Mouse (Mus musculus): ENCODE measurements at regions not wholly inside any gene's neighbourhood (a gene's known extent, or its start where the extent isn't known, plus 50 kb on each side); places are given as distances from the start of the nearest gene placed in this dataset.

DNA sequence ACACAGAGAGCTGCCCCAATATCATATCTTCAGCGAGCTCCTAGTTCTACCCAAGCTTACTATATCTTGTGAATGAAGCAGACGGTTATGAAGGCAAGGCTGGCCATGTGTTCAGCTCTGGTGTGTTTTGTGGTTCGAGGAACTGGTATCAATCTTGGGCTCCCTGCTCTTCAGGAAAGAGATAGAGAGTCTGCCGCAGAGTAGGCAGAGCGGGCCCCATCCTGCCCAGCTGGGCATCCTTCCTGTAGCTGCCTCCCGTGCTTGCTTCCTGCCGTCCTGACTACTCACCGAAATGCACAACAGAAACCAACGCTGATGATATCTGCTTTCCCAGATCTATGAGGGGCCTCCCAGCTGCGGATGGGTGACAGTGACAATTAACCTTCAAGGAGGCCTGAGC is 60.3 kb downstream of the Snrpe start:
- ATAC-seq (ENCODE audit: insufficient number of reproducible peaks, insufficient read depth, low FRiP score, low TSS enrichment), result no peak
- Histone ChIP-seq H3K36me3 (no peaks in the 10 kb centered on the region), H3K4me1 (no peaks in the 10 kb centered on the region), H3K9ac (no peak overlapping the region), H3K4me3 (no peak overlapping the region), H3K9me3 (no peaks in the 10 kb centered on the region), H3K27ac (0 out of 2 replicates have a peak overlapping the region, but pooled peaks have one; percentile 20), H3K27me3 (no peaks in the 10 kb centered on the region), H3K4me2 (replicated peaks) (no peak overlapping the region)
- WGBS, result 78% methylated on average over 10 of the region's 10 CpGs

DNA sequence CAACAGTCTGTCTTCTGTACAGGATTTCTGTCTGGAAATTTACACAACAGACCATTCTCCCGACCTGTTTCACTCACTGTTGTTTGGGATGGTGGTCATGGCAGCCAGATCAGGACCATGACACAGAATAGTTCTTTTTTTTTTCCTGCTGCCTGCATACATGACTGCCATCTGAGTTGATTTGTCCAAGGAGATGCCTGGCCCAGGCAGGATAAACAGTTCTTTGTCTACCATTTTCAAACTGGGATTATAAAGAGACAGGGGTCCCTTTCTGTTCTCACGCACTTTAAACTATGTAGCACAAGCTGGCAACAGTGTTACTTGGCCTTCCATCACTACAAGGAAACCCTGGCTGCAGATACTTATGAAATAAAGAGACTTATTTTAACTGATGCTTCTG is 61.1 kb downstream of the Snrpe start:
- ATAC-seq (ENCODE audit: insufficient number of reproducible peaks, insufficient read depth, low FRiP score, low TSS enrichment), result no peak
- Histone ChIP-seq H3K27me3 (no peaks in the 10 kb centered on the region), H3K4me3 (no peak overlapping the region), H3K36me3 (no peaks in the 10 kb centered on the region), H3K4me1 (no peaks in the 10 kb centered on the region), H3K9ac (no peak overlapping the region), H3K27ac (no peak overlapping the region), H3K9me3 (no peaks in the 10 kb centered on the region), H3K4me2 (replicated peaks) (no peak overlapping the region)
- 43% methylated on average over 2 of the region's 2 CpGs for WGBS

DNA sequence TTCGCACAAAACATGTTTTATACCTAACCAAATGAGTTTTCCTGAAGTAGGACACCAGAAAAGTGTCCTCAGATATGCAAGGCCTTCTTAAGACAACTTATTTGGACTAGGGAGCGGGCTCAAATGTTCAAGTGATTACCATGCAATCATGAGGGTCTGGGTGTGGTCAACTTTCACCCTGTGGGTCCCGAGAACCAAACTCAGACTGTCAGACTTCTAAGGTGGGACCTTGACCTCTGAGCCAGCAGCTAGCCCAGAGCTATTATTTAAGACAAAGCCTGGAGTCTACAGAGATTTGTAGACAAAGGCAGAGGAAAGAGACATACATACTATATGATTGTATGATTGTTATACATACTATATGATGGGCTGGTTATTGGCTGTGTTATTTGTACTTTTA is 62.5 kb downstream of the Snrpe start:
- Histone ChIP-seq H3K9ac (no peak overlapping the region), H3K4me1 (no peaks in the 10 kb centered on the region), H3K9me3 (no peaks in the 10 kb centered on the region), H3K4me2 (replicated peaks) (no peak overlapping the region), H3K27me3 (no peaks in the 10 kb centered on the region), H3K27ac (no peak overlapping the region), H3K36me3 (no peaks in the 10 kb centered on the region), H3K4me3 (no peak overlapping the region)
- no peak for ATAC-seq (ENCODE audit: insufficient number of reproducible peaks, insufficient read depth, low FRiP score, low TSS enrichment)
- 71% methylated on average over 3 of the region's 3 CpGs for WGBS

DNA sequence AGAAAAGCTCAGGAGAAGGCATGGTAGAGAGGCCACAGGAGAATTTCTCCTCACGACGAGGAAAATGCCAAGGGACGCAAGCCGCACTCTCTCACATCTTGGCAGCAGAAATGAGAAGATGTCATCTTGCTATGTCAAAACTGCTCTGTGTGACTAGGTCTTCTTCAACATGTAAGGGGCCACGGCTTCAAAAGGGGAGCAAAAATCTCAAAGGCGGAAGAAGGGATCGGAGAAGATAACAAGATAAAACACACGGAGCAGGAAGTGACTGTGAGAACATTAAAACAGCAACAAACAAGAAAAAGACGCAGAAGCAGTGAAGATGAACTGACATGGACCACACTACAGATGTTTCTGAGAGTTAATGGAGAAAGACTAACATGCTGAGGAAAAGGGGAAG is 65.1 kb downstream of the Snrpe start:
- no peak for ATAC-seq (ENCODE audit: insufficient number of reproducible peaks, insufficient read depth, low FRiP score, low TSS enrichment)
- no peaks in the 10 kb centered on the region for H3K27me3 ChIP-seq
- no peak overlapping the region for H3K4me3 ChIP-seq
- no peaks in the 10 kb centered on the region for H3K4me1 ChIP-seq
- no peaks in the 10 kb centered on the region for H3K36me3 ChIP-seq
- WGBS, result 89% methylated on average over 9 of the region's 9 CpGs
- no peaks in the 10 kb centered on the region for H3K9me3 ChIP-seq
- H3K27ac ChIP-seq, result no peak overlapping the region
- H3K4me2 ChIP-seq (replicated peaks), result no peak overlapping the region
- no peak overlapping the region for H3K9ac ChIP-seq

DNA sequence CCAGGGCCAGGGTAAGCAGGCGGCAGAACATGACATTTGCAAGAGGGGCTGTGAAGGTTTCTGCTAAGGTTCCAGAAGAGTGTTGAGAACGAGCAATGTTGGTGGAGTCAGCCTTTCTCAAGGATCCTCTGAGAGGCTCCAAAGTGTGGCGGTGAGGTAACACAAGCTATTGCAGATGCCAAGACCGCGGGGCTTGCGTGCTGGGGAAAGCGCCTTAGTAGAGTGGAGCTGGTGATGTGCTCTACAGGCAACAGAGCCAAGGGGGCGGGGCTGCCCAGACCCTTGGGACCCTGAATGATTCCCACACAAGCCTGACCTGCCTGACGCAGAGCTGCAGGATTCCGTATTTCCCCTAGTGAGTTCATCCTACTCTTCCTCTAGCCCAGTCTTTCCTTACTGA is 66.3 kb downstream of the Snrpe start:
- no peak overlapping the region for H3K4me3 ChIP-seq
- no peak overlapping the region for H3K4me2 ChIP-seq (replicated peaks)
- no peaks in the 10 kb centered on the region for H3K4me1 ChIP-seq
- no peaks in the 10 kb centered on the region for H3K27me3 ChIP-seq
- 80% methylated on average over 10 of the region's 10 CpGs for WGBS
- ATAC-seq (ENCODE audit: insufficient number of reproducible peaks, insufficient read depth, low FRiP score, low TSS enrichment), result no peak
- no peaks in the 10 kb centered on the region for H3K36me3 ChIP-seq
- H3K27ac ChIP-seq, result no peak overlapping the region
- no peaks in the 10 kb centered on the region for H3K9me3 ChIP-seq
- H3K9ac ChIP-seq, result no peak overlapping the region

DNA sequence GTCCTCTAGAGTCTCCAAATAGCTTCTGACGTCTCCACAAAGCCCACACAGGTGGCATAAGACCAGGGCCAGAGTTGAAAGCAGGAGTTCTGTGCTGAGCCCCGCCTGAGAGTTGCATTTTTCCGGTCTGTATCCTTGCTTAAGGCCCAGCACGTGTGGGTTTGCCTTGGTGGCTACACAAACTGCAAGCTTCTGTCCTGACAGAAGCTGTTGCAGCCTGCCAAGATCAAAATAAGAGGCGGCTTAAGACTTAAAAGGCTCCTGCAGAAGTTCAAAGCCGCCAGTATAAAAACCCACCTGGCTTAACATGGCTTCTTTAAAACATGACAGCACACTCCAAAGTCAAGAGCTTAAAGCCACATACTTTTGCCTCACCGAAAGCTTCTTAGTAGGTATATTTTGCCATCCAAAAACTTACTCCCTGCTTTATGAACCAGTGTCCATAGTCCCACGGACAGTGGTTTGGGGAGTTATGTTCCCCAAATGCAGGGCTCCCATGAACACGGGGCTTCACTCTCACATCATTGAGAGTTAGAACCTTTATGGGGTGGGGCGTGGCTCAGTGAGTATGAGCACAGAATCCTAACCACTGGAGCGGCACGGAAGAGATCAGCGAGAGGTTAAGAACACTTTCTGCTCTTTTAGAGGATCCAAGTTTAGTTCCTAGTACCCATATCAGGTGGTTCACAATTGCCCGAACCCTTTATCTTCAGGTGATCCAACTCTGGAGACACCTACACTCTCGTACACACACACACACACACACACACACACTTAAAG is 67.9 kb downstream of the Snrpe start:
- Histone ChIP-seq H3K27ac (no peak overlapping the region), H3K27me3 (no peaks in the 10 kb centered on the region), H3K4me2 (replicated peaks) (no peak overlapping the region), H3K9ac (no peak overlapping the region), H3K4me3 (no peak overlapping the region), H3K36me3 (no peaks in the 10 kb centered on the region), H3K9me3 (no peaks in the 10 kb centered on the region), H3K4me1 (no peaks in the 10 kb centered on the region)
- WGBS, result 75% methylated on average over 15 of the region's 15 CpGs
- no peak for ATAC-seq (ENCODE audit: insufficient number of reproducible peaks, insufficient read depth, low FRiP score, low TSS enrichment)

DNA sequence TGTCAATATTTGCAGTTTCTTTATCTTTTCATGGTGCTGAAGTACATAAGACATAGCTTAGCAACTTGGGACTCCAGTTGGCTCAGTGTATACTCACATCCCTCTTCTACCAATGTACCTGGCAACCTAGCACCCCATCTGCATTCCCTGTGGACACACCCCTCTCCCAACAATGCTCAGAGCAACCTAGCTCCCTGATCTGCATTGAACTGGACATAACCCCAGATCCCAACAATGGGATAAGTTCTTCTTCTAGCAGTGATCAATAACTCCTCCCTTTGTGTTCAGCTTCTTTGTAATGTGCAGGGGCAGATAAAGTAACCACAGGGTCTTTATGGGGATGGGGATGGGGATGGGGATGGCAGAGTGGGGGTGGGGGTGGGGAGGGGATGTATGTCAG is 79.4 kb downstream of the Snrpe start:
- no peak for ATAC-seq (ENCODE audit: insufficient number of reproducible peaks, insufficient read depth, low FRiP score, low TSS enrichment)
- H3K9ac ChIP-seq, result no peak overlapping the region
- no peak overlapping the region for H3K4me2 ChIP-seq (replicated peaks)
- no peaks in the 10 kb centered on the region for H3K27me3 ChIP-seq
- no peak overlapping the region for H3K27ac ChIP-seq
- H3K36me3 ChIP-seq, result no peaks in the 10 kb centered on the region
- no peak overlapping the region for H3K4me3 ChIP-seq
- no peaks in the 10 kb centered on the region for H3K4me1 ChIP-seq
- no peaks in the 10 kb centered on the region for H3K9me3 ChIP-seq

DNA sequence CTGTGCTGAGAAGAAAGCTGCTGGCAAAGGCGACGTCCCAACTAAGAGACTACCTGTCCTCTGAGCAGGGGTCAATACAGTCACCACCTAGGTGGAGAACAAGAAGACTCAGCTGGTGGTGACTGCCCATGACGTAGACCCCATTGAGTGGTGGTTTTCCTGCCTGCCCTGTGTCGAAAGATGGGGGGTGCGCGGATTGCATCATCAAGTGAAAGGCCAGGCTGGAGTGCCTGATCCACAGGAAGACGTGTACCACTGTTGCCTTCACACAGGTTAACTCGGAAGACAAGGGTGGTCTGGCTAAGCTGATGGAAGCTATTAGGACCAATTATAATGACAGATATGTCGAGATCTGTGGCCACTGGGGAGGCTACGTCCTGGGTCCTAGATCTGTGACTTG is 80.3 kb downstream of the Snrpe start:
- Histone ChIP-seq H3K9me3 (no peaks in the 10 kb centered on the region), H3K4me3 (no peak overlapping the region), H3K36me3 (no peaks in the 10 kb centered on the region), H3K27ac (no peak overlapping the region), H3K9ac (no peak overlapping the region), H3K4me2 (replicated peaks) (no peak overlapping the region), H3K4me1 (no peaks in the 10 kb centered on the region), H3K27me3 (no peaks in the 10 kb centered on the region)
- WGBS, result 75% methylated on average over 10 of the region's 10 CpGs
- no peak for ATAC-seq (ENCODE audit: insufficient number of reproducible peaks, insufficient read depth, low FRiP score, low TSS enrichment)

DNA sequence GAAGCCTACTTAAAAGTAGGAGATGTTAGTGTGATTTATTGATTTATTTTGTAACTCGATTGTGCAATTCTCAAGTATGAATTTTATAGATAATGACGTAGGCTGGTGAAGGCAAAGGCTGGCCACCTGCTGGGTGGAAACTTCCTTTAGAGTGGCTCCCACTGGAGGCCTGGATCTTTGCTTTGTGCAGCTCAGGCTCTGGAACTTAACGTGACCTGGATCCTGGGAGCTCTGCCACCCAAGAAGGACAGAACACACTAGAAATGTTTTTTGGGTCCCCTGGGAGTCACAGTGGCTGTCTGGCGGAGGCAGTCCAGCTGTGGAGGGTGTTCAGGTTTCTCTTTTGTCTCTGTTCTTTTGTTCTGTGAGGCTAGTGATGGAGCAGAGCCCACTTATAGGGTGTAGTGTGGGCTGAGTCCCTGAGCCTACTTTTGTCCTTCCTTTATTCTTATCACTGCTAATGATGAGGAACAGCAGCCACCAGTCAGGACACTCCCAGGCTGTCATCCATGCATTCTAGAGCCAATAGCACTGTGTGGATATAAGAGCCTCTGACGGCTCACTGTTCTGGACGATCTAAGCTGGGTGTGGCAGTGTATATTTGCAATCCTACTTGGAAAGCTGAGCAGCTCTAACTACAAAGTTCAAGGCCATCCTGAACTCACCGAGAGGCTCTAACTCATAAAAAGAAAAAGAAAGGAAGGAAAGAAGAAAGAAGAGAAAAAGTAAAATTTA is 82.3 kb downstream of the Snrpe start:
- Histone ChIP-seq H3K9me3 (no peaks in the 10 kb centered on the region), H3K9ac (no peak overlapping the region), H3K27me3 (no peaks in the 10 kb centered on the region), H3K4me2 (replicated peaks) (no peak overlapping the region), H3K4me3 (no peak overlapping the region), H3K36me3 (no peaks in the 10 kb centered on the region), H3K27ac (no peak overlapping the region), H3K4me1 (no peaks in the 10 kb centered on the region)
- ATAC-seq (ENCODE audit: insufficient number of reproducible peaks, insufficient read depth, low FRiP score, low TSS enrichment), result no peak
- WGBS, result 77% methylated on average over 7 of the region's 7 CpGs

DNA sequence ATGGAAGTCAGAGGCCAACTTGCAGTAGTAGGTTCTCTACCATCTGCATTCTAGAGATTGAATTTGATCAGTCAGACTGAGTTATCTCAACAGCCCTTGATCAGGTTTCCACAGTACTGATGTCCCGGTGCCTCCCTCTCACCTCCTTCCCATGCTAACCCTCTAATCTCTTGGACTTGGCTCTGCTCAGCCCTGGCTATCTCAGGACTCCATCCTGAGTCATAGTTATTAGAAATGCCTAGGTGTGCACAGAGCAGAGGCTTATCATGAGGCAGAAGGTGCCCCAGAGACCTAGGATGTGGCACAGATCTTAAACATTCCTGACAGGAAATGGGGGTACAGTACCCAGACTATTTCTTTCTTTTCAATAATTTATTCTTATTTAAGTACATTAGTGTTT is 87.3 kb downstream of the Snrpe start:
- no peaks in the 10 kb centered on the region for H3K27me3 ChIP-seq
- H3K9me3 ChIP-seq, result no peaks in the 10 kb centered on the region
- no peak overlapping the region for H3K4me2 ChIP-seq (replicated peaks)
- no peak for ATAC-seq (ENCODE audit: insufficient number of reproducible peaks, insufficient read depth, low FRiP score, low TSS enrichment)
- H3K9ac ChIP-seq, result no peak overlapping the region
- H3K4me3 ChIP-seq, result no peak overlapping the region
- no peaks in the 10 kb centered on the region for H3K36me3 ChIP-seq
- H3K4me1 ChIP-seq, result no peaks in the 10 kb centered on the region
- 91% methylated on average over 1 of the region's 1 CpGs for WGBS
- no peak overlapping the region for H3K27ac ChIP-seq

DNA sequence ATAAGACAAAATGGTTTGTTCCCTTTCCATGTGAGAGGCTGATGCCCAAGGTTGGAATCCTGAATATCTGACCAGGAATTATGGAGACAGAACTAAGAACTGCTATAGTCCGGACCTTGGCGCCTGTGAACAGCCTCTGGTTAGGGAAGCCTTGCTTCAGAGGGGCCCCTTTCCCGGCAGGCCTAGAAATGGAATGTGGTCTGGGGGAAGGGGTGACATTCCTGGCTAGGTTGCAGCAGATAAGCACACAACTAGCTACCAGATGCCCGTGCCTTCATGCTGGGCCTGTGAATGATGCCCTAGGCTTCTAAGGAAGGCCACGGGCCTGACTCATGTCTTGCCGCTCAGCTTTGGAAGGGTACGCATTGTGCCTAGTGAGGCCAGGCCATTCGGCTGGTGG is 89.4 kb downstream of the Snrpe start:
- Histone ChIP-seq H3K36me3 (no peaks in the 10 kb centered on the region), H3K27me3 (no peaks in the 10 kb centered on the region), H3K4me1 (no peaks in the 10 kb centered on the region), H3K9ac (no peak overlapping the region), H3K9me3 (no peaks in the 10 kb centered on the region), H3K4me2 (replicated peaks) (no peak overlapping the region), H3K4me3 (no peak overlapping the region), H3K27ac (no peak overlapping the region)
- 77% methylated on average over 8 of the region's 8 CpGs for WGBS
- ATAC-seq (ENCODE audit: insufficient number of reproducible peaks, insufficient read depth, low FRiP score, low TSS enrichment), result no peak

DNA sequence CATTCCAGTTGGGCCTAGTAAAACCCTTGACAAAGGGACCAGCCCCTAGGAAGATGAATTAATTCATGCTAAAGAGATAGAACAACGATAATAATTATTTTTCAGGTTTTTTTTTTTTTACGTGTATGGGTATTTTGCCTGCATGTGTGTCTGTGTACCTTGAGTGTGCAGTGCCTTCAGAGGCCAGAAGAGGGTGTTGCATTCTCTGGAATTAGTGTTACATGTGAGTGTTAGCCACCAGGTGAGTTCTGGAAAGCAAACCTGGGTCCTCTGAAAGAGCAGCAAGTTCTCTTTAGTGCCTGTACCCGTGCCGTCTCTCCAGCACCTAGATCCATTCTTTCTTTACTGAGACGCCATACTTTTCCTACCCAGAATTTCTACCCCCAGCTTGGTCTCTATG is 92.8 kb upstream of the Sox13 start:
- Histone ChIP-seq H3K9ac (no peak overlapping the region), H3K36me3 (no peaks in the 10 kb centered on the region), H3K27ac (no peak overlapping the region), H3K27me3 (no peaks in the 10 kb centered on the region), H3K4me3 (no peak overlapping the region), H3K9me3 (no peaks in the 10 kb centered on the region), H3K4me2 (replicated peaks) (no peak overlapping the region), H3K4me1 (no peaks in the 10 kb centered on the region)
- no peak for ATAC-seq (ENCODE audit: insufficient number of reproducible peaks, insufficient read depth, low FRiP score, low TSS enrichment)
- 94% methylated on average over 5 of the region's 5 CpGs for WGBS
